Mouse (Mus musculus) right cerebral cortex, postnatal 14 days (tissue): ENCODE measurements around the gene Ebf1.

Experiments
- DNase-seq: peaks from one replicate; pipeline ENCODE4 v3.0.0; 2022

Gene Ebf1

GRCm38 (mm10) chr11:44619131-44619886, 2.2 kb downstream of the Ebf1 start:
- no peak for DNase-seq

GRCm38 (mm10) chr11:44619887-44620693, 3.0 kb downstream of the Ebf1 start:
- no peak for DNase-seq

DNA sequence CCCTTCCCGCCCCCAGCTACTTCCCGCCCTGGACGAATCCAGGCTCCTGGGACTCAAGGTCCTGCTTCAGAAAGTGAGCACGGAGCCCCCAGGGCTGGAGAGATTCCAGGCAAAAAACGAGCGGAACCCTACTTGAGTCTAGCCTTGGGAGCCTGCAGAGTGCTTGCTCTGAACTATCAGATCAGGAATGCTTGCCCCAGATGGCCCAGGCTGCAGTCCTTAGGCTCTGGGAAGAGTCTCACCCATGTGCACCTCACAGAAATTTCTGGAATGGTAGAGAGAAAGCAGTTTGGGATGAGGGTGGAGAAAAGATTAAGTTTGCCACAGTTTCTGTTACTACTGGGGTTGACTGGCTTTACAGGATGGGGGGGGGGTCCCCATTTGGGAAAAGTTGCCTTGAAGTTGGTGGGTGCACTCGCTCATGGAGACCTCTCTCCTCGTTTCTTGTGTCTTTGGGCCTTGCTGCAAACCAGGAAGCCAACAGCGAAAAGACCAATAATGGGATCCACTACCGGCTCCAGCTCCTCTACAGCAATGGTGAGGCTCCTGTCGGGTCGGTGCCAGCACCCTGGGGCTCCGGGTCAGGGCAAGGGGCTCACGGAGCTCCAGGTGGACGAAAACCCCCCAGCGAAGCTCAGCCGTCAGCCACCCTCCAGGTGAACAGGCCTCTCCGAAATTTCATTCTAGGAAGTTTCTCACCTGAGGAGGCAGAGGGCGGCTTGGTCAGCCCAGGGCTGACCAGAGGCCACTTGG, 3.8 kb downstream of the Ebf1 start:
- DNase-seq, result no peak

GRCm38 (mm10) chr11:44621615-44622014, 4.5 kb downstream of the Ebf1 start:
- DNase-seq, result no peak

DNA sequence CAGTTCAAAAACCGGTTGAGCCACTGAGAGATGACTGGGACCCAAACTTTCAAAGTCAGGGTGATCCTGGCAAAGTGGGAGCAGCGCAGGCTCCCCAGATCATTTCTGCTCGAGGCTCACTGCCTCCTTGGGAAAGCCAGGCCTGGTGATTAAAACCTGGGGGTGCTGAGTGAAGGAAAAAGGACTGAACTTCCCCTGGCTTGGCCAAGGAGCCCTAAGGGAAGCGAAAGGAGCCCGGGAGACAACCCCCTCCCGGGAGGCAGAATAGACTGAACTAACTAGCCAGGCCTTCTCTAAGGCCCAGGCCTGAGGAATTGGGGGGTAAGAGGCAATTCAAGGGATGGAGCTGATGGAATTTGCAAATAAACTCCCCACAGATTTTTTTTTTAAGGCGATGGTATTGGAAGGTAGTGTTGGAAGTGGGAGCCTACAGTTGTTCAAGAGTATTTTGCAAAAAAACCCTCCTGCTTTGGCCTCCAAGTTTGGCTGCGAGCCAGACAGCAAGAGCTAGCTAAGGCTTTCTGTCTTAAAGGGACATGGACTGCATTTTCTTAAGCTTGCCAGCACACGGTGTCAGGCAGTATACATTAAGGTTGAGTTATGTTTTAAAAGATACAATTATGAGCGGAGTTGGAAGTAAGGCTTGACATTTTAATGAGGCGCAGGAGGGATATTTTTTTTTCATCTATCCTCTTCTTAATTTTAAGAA, 5.1 kb downstream of the Ebf1 start:
- no peak for DNase-seq

DNA sequence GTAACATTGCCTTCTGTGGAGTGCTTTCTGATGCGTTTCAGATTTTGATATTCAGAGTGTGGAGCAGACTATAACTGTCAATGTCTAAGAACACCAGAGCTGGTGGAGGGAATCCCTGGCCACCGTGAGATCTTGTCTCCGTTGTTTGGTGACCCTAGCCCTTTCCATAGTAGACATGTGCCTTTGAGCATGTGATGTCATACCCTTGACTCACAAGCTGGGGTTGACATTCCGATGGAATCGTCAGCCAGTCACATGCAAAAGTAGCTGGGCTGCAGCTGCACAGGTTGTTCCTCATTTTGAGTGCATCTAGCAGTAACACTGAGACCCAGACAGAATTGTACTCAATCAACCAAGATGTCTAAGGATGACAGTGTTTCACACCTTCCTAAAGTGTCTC, 7.4 kb downstream of the Ebf1 start:
- DNase-seq, result no peak

- no peak for DNase-seq
Measured at GRCm38 (mm10) chr11:44626065-44626464, 8.9 kb downstream of the Ebf1 start.

- no peak for DNase-seq
Measured at GRCm38 (mm10) chr11:44628412-44628811, 11.3 kb downstream of the Ebf1 start.

- DNase-seq, result no peak
Measured at GRCm38 (mm10) chr11:44632064-44632968, 15.2 kb downstream of the Ebf1 start.

DNA sequence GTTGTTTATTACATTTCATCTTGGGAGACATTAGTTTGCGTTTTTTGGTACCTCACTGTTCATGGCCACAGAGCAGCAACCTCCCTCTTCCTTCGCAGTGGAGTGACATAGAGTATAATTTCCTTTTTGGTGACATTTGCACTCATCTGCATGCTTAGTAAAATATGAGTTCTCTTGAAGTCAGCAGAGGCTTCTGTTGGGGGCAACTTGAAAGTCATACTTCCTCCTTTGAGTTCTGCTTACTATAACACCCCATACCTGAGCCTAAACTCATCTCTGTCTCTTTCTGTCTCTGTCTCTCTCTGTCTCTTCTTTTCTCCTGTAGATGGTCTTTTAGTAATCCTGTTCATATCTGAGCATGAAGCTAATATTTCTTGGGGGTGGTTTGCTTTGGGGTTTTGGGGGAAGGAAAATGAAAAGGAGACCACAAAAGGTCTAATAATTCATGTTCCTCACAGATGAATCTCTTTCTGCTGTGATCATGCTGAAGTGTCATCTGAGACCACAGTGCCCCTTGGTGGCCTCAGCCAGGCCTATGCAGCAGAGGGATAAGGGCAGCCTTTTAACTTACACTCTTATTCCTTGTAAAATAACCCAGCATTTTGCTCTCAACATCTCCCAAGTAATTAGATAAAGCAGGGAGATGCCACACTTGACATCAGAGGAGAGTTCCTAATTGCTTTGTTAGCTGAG, 16.0 kb downstream of the Ebf1 start:
- DNase-seq, result no peak

- DNase-seq, result no peak
Measured at GRCm38 (mm10) chr11:44634552-44635193, 17.6 kb downstream of the Ebf1 start.

DNA sequence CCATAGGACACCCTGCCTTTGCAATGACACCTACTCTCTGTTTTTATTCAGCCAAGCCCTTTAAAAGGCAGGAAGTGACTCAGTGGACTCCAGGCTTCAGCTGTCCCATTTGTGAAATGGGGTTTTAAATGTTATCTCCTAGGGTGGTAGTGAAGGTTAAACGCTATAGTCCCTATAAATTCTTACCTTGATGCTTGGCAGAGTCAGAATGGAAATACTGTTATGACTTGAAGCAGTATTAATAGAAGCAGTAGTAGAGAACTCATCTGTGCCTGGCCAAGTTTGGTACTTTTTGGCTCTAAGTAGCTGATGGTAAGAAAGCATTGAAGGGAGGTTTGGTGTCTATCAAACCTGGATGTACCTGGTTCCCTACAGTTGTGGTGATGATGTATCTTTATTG, 19.1 kb downstream of the Ebf1 start:
- DNase-seq, result no peak

- no peak for DNase-seq
Measured at GRCm38 (mm10) chr11:44638193-44638754, 21.2 kb downstream of the Ebf1 start.

- DNase-seq, result no peak
Measured at GRCm38 (mm10) chr11:44641496-44641895, 24.4 kb downstream of the Ebf1 start.

DNA sequence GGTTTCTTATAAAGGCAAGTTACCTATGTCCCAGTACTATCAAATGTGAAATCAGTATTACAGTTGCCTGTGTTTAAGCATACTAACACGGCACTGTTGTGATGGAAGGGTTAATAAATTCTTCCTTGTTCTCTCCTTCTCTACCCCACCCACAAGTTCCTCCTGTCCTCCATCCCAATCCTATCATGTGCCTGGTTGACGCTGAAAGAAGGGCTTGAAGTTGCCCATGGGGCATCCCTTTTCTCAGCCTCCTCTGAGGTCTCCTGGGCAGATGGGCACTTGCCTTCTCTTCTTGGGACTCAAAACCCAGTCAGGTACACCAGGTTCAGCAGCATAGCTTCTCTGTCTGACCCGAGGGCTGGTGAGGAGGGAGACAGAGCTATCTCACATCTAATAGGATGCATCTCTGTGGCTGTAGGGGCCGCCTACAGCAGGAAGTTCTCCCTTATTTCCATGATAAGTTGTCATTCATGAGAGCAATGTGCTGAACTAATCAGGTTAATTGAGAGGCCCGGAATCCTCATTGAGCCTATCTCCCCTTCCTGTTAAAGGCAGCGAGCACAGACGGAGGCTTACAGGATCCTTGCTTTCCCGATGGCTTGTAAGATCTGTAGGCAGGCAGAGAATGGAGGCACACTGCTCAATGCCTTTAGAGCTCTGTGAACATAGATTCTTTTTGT, 37.4 kb downstream of the Ebf1 start:
- DNase-seq, result no peak

GRCm38 (mm10) chr11:44655468-44655867, 38.4 kb downstream of the Ebf1 start:
- DNase-seq, result no peak

DNA sequence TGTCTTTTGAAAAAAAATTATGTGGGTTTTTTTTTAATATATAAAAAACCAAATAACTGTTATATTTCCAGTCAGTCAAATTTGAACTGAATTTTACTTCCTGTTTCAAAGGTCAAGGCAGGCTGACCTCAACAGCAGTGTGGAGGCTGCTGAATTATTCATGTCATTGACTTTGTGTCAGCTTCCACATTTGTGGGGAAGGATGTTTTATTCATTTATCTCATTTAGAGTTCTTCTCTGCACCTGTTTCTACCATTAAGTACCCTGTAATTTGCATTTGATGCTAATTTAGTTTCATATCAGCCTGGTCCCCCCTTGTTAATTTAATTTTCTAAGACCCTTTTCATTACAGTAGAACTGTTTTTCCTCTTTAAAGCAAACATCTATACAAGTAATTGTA, 39.8 kb downstream of the Ebf1 start:
- DNase-seq, result no peak

DNA sequence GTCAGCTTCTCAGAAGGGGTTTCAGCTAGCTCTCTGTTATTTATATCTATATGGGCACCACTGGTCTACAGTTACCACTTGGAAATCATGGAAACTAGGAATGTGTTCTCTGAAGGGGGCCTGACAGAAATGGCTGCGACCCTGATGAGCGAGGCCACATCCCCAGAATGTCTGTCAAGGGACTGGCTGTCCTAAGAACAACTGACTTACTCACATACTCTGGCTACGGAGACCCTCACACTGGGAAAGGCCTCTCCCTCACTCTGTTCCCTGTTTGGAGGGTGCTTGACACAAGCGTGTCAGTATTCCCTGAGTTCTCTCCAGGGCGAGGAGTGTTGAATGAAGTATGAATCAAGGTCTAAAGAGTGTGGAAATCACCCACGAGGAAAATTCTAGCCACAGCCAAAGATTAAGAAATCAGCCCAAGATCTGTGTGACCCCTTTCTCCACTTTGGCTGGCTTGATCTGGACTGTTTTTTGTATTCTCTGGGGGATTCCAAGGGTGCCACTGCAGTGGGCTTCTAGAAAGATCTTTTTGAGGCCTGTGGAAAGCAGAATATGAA, 40.8 kb downstream of the Ebf1 start:
- no peak for DNase-seq

DNA sequence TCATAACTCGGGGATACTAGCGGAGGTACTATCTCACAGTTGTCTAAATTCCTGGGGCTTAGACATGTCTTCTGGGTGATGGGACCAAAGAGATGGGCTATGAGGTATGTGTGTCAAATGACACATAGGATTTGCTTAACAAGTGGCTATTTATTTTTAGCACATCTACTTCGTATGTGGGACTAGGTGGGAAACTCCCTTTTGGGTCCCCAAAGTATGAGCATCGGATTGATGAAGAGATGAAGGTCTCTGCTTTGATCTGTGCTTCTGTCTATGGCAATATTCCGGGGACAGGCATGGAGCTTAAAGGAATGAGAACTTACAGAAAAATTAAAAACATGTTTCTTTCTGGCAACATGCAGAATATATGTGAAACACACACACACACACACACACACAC, 44.8 kb downstream of the Ebf1 start:
- DNase-seq, result no peak
